Mouse (Mus musculus) limb, embryonic 12.5 days (tissue): Measurements from ENCODE around the gene Pgap2. TPM values are rescaled to one million over a fixed set of nuclear protein-coding genes. Genes with fewer than 3 reads are reported as not detected.
"Not testable (repeated sequence)": the region's sequence is repeated elsewhere in the genome, so short reads cannot be mapped to it uniquely, and the experiment has no call there.

Source experiments
- ATAC-seq: fragments of 200-750 bp; cut with Nextera tagmentation; 2 replicates; pipeline ENCODE4 v1.8.0; 2017; ENCODE audit warnings: low read depth, moderate TSS enrichment; ENCODE audit not compliant: insufficient number of reproducible peaks, insufficient read depth, low FRiP score, low TSS enrichment
- H3K27ac ChIP-seq: fragments of 300-500 bp; sonication (generic); 2 replicates; pipeline ENCODE4 v1.5.1; 2016; ENCODE audit warnings: mild to moderate bottlenecking, moderate library complexity
- H3K27me3 ChIP-seq: fragments of 300-500 bp; sonication (generic); 2 replicates; pipeline ENCODE4 v1.6.1; 2016; ENCODE audit warnings: mild to moderate bottlenecking, moderate library complexity
- H3K36me3 ChIP-seq: fragments of 300-500 bp; sonication (generic); 2 replicates; pipeline ENCODE4 v1.6.1; 2016; ENCODE audit warnings: mild to moderate bottlenecking, moderate library complexity
- H3K4me1 ChIP-seq: fragments of 300-500 bp; sonication (generic); replicated peaks from 2 replicates; pipeline ENCODE4 v1.6.1; 2016
- H3K4me2 ChIP-seq: fragments of 300-500 bp; sonication (generic); 2 replicates; pipeline ENCODE4 v1.6.1; 2016; ENCODE audit warnings: mild to moderate bottlenecking, moderate library complexity
- H3K4me3 ChIP-seq: fragments of 300-500 bp; sonication (generic); replicated peaks from 2 replicates; pipeline ENCODE4 v1.5.1; 2016; ENCODE audit warnings: mild to moderate bottlenecking
- H3K9ac ChIP-seq: fragments of 300-500 bp; sonication (generic); replicated peaks from 2 replicates; pipeline ENCODE4 v1.6.1; 2016; ENCODE audit warnings: mild to moderate bottlenecking, moderate library complexity
- H3K9me3 ChIP-seq: fragments of 300-500 bp; sonication (generic); 2 replicates; pipeline ENCODE4 v1.6.1; 2016; ENCODE audit warnings: mild to moderate bottlenecking, moderate library complexity
- WGBS: fragments of 180-500 bp; shearing (Covaris S2); methylation state at CpG from one replicate; pipeline ENCODE4 v1.1.7; 2016; 5-methylcytosine and 5-hydroxymethylcytosine counted together
- polyA plus RNA-seq: library from polyadenylated mRNA; unstranded; fragments of >200 nt; fragmentation: Nextera tagmentation; extraction: Ambion mirVana; gene quantifications from 2 replicates; pipeline ENCODE4 v1.2.1, GENCODE M21; 2016

The Pgap2 gene
- polyA plus RNA-seq, 1 experiment from 2014 or later = 82.0 TPM

DNA sequence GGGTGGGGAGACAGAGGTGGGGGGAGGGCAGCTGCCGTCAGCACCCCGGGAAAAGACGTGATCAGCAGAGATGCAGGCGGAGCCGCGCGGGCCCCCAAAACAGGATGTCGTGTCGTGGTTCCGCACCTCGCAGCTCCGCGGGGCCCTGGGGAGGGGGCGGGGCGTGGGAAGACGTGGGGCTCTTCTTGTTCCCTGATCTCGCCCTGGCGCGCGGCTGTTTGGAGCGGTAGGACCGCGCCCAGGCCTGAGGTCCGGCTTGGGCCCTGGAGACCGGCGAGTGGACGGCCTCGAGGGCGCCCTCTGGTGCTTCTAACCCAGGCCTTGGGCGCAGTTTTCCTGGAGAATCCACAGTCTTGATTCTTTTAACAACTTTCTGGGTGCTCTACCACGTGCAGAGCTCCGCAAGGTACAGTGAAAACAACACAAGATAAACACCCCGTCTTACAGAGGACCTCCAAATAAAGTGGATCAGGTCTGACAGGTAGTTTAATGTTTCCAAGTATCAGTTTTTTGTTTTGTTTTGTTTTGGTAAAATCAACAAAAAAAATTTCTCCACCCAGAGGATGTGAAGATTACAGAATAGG lies 40.7 kb downstream of the Pgap2 start:
- 1% methylated on average over 33 of the region's 33 CpGs for WGBS
- H3K4me1 ChIP-seq = peaks cover 37% of the 10 kb centered on the region
- ATAC-seq = peak; percentile 39; the same call in 1 of the 2 replicates

DNA sequence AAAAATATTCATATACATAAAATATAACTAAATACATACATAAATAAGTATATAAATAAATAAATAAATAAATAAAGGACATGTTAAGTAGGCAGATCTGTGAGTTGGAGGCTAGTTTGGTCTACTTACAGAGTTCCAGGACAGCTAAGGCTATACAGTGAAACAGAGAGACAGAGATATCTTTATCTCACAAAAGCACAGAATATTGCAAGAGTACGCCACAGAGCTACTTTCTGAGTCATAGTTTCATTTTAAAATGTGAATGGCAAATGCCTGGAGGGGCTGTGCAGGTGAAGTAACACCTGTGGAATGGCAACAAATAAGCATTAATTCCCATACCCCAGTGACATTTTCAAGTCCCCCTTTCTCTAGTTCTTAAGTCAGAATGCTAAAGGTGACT lies 43.6 kb downstream of the Pgap2 start:
- Histone ChIP-seq H3K4me3 (no peak overlapping the region), H3K36me3 (no peaks in the 10 kb centered on the region), H3K4me2 (no peak overlapping the region), H3K9me3 (no peaks in the 10 kb centered on the region), H3K27me3 (no peaks in the 10 kb centered on the region), H3K9ac (no peak overlapping the region), H3K27ac (no peak overlapping the region), H3K4me1 (peaks cover 8% of the 10 kb centered on the region)
- WGBS = 88% methylated on average over 1 of the region's 1 CpGs
- ATAC-seq = no peak

More for the DNA sequence above, 40.7 kb downstream of the Pgap2 start:
- Histone ChIP-seq H3K27me3 (no peaks in the 10 kb centered on the region), H3K4me2 (peak overlapping the region; percentile 86), H3K27ac (peak overlapping the region; percentile 98), H3K36me3 (no peaks in the 10 kb centered on the region), H3K9ac (peak overlapping the region; percentile 89), H3K9me3 (no peaks in the 10 kb centered on the region), H3K4me3 (peak overlapping the region; percentile 82)

DNA sequence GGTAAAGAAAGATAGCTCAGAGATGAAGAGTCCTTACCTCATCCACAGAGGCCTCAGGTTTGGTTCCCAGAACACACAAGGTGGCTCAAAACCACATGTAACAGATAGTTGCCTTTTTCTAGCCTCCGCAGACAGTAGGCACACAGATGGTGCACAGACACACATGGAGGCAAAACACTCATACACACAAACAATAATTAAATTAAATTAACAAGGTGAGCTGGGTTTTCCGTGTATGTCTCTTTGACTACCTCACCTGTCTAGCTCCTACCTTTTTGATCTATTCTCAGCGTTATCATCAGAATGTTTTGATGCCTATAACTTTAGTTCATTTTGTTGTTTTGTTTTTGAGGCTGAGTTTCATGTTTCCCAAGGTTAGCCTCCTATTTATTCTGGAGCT lies 45.9 kb downstream of the Pgap2 start, which contains the start of gene Rhog:
Rhog (minus strand) TSS at position 101 of the 400 bp plus-strand sequence.
- no peak for ATAC-seq
- no peak within 1 kb of the TSS for H3K9ac ChIP-seq
- H3K4me1 ChIP-seq = no peaks in the 10 kb centered on the region; the same call in 1 of the 2 replicates
- no peak within 1 kb of the TSS for H3K4me2 ChIP-seq
- H3K27ac ChIP-seq = no peak within 1 kb of the TSS
- H3K4me3 ChIP-seq = no peak within 1 kb of the TSS
- 77% methylated on average over 3 of the region's 3 CpGs for WGBS
- no peaks in the 10 kb centered on the region for H3K27me3 ChIP-seq
- H3K9me3 ChIP-seq = no peaks in the 10 kb centered on the region
- no peaks in the 10 kb centered on the region for H3K36me3 ChIP-seq

DNA sequence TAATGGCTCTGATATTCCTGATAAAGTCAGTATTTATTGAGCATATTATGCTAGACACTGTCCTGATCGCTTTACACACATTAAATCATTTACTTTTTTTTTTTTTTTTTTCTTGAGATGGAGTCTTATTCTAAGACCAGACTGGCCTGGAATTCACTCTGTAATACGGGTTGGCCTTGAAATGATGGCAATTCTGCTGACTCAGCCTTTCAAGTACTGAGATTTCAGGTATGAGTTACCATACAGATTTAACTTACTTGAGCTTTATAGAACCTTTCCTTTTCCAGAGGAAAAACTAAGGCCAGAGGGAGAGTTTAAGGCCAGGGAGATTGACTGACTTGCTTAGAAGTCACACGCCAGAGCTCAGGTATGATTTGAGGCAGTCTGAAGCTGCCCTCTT lies 46.6 kb downstream of the Pgap2 start:
- Histone ChIP-seq H3K4me1 (no peaks in the 10 kb centered on the region), H3K9ac (no peak overlapping the region), H3K4me2 (no peak overlapping the region), H3K36me3 (no peaks in the 10 kb centered on the region), H3K27me3 (no peaks in the 10 kb centered on the region), H3K27ac (no peak overlapping the region), H3K9me3 (no peaks in the 10 kb centered on the region), H3K4me3 (no peak overlapping the region)
- ATAC-seq = no peak
- 91% methylated on average over 3 of the region's 3 CpGs for WGBS

- WGBS = 24% methylated on average over 4 of the region's 4 CpGs
- no peak for ATAC-seq
Observed at GRCm38 (mm10) chr7:102258189-102258588, 48.2 kb downstream of the Pgap2 start.

DNA sequence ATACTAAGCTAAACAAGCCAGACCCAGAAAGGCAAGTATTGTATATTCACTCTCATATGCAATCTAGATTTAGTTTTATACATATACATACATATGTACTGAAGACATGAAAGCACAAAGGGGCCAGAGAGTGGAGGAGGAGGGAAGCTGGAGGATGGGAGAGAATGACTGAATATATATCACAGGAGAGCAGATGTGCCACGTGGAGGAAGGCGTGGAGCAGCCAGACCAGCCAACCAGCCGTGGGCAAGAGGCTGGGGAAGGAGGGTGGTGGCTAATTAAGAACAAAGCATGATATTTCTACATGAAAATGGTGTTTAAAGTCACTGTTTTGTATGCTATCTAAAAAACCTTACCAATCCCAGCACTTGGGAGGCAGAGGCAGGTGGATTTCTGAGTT lies 48.7 kb downstream of the Pgap2 start:
- H3K4me3 ChIP-seq = no peak overlapping the region
- no peak for ATAC-seq
- H3K27me3 ChIP-seq = no peaks in the 10 kb centered on the region
- H3K9ac ChIP-seq = no peak overlapping the region
- WGBS = 78% methylated on average over 3 of the region's 3 CpGs
- no peak overlapping the region for H3K27ac ChIP-seq
- H3K9me3 ChIP-seq = no peaks in the 10 kb centered on the region
- no peak overlapping the region for H3K4me2 ChIP-seq
- no peaks in the 10 kb centered on the region for H3K36me3 ChIP-seq
- H3K4me1 ChIP-seq = no peaks in the 10 kb centered on the region

More at GRCm38 (mm10) chr7:102258189-102258588, 48.2 kb downstream of the Pgap2 start:
- Histone ChIP-seq H3K4me2 (no peak overlapping the region), H3K9ac (no peak overlapping the region), H3K27ac (no peak overlapping the region), H3K4me3 (no peak overlapping the region), H3K27me3 (no peaks in the 10 kb centered on the region), H3K4me1 (no peaks in the 10 kb centered on the region), H3K36me3 (no peaks in the 10 kb centered on the region), H3K9me3 (no peaks in the 10 kb centered on the region)

GRCm38 (mm10) chr7:102259716-102260479 lies 49.9 kb downstream of the Pgap2 start:
- ATAC-seq = no peak
- 83% methylated on average over 10 of the region's 10 CpGs for WGBS

DNA sequence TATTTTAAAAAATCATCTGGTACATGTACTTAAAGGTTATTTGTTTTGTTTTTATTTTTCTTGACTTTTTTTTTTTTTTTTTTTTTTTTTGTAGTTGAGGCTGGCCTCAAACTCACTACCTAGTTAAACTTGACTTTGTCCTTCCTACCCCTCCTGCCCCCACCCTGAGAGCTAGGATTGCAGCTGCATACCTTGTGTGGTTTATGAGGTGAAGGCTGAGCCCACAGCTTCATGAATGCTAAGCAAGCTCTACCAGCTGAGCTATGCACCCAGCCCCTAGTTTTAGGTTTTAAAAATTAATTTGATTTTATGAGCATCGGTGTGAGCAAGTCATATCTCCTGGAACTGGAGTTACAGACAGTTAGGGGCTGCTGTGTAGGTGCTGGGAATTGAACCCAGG lies 50.5 kb downstream of the Pgap2 start:
- Histone ChIP-seq H3K9me3 (no peaks in the 10 kb centered on the region), H3K27ac (no peak overlapping the region), H3K27me3 (no peaks in the 10 kb centered on the region), H3K36me3 (no peaks in the 10 kb centered on the region), H3K4me2 (no peak overlapping the region), H3K9ac (no peak overlapping the region), H3K4me3 (no peak overlapping the region), H3K4me1 (no peaks in the 10 kb centered on the region)
- no peak for ATAC-seq
- 81% methylated on average over 1 of the region's 1 CpGs for WGBS

More at GRCm38 (mm10) chr7:102259716-102260479, 49.9 kb downstream of the Pgap2 start:
- Histone ChIP-seq H3K9me3 (no peaks in the 10 kb centered on the region), H3K9ac (no peak overlapping the region), H3K36me3 (no peaks in the 10 kb centered on the region), H3K27me3 (no peaks in the 10 kb centered on the region), H3K4me2 (no peak overlapping the region), H3K4me1 (no peaks in the 10 kb centered on the region), H3K4me3 (no peak overlapping the region), H3K27ac (no peak overlapping the region)

DNA sequence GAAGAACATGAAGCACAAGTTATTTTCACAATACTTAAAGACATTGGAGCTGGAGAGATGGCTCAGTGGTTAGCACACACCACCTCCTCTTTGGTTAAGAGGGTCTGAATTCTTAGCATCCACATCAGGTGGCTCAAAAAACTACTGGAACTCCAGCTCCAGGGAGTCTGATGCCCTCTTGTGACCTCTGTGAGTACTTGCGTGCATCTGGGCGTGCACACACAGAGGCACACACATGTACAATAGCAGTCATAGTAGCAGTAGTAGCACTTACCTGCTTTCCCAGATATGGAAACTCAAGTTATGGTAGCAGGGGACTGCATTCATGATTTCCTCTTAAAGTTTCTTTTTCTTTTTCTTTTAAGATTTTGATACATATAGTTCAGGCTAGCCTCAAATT lies 53.0 kb downstream of the Pgap2 start:
- Histone ChIP-seq H3K27ac (no peak overlapping the region), H3K9me3 (no peaks in the 10 kb centered on the region), H3K36me3 (no peaks in the 10 kb centered on the region), H3K4me1 (no peaks in the 10 kb centered on the region), H3K4me2 (no peak overlapping the region), H3K4me3 (no peak overlapping the region), H3K9ac (no peak overlapping the region), H3K27me3 (no peaks in the 10 kb centered on the region)
- 85% methylated on average over 2 of the region's 2 CpGs for WGBS
- no peak for ATAC-seq

DNA sequence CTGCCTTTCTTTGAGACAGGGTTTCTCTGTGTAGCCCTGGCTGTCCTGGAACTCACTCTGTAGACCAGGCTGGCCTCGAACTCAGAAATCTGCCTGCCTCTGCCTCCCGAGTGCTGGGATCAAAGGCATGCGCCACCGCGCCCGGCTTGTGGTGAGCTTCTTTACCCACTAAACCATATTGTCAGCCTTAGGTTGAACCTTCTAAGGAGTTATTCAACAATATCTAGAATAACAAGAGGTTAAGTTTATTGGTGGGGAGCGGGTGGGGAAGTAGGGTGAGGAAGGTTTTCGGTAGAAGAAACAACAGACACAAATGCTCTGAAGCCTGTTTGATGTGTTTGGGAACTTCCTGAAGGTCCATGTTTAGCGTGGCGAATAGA lies 56.0 kb downstream of the Pgap2 start:
- ATAC-seq, H3K36me3 ChIP-seq, H3K27me3 ChIP-seq, H3K27ac ChIP-seq, H3K4me3 ChIP-seq, H3K4me2 ChIP-seq, H3K9ac ChIP-seq, H3K9me3 ChIP-seq, H3K4me1 ChIP-seq: not testable (repeated sequence)
- WGBS = 91% methylated on average over 10 of the region's 10 CpGs

DNA sequence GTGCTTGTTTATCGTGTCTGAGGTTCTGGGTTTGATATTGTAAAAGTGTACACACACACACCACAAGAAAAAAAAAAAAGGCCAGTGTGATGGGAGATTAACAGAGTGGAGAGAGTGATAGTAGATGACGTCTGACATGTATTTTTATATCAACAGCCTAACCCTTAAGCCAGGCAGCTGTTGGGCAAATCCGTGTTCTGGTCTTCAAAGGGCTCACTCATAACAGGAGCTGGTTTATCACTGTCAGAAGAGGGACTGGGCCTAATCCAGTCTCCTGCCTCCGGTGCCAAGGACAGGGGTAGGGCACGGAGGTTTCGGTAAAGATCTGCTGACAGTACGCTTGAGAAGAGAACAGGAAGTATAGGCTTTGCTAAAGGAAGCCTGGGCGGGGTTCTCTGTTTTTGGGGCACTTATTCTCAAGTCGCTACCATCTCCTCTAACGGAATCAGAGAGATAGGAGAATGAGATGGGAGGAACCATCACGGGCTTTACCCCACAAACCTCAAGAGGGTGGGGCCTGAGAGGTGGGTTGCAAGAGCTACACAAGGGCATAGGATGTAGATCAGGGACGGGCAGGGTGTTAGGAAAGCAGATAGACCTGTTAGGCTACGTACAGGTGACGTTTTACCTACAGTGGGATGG lies 56.5 kb downstream of the Pgap2 start:
- H3K27me3 ChIP-seq = peaks cover 8% of the 10 kb centered on the region
- peaks cover 8% of the 10 kb centered on the region for H3K4me1 ChIP-seq
- no peaks in the 10 kb centered on the region for H3K36me3 ChIP-seq
- no peak overlapping the region; the same call in 1 of the 2 replicates for H3K9ac ChIP-seq
- peak overlapping the region; percentile 73; the same call in 1 of the 2 replicates for H3K4me2 ChIP-seq
- H3K4me3 ChIP-seq = peak overlapping the region; percentile 87; the same call in 1 of the 2 replicates
- H3K27ac ChIP-seq = no peak overlapping the region
- WGBS = 47% methylated on average over 14 of the region's 14 CpGs
- peak; percentile 4; the same call in 1 of the 2 replicates for ATAC-seq
- no peaks in the 10 kb centered on the region for H3K9me3 ChIP-seq
